ENCODE assay signal across 27 mouse cellular contexts in the genomic region with DNA sequence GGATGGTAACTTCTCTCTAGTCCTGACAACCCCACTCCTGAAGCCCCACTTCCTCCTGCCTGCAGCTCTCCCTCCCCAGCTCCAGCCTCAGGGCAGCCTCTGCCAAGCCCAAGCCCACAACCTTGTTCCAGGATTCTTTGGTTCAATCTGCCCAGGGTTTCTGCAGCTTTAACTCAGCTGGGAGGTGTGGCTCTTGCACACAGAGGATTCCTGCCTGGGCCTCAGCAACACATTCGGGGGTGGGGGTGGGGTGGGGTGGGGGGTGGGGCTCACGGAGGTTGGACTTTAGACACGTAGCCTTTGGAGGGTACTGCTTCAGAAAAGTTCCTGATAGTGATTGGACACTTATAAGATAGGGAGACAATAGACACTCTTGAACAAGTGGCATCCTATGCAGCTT. TPM values are rescaled to one million over a fixed set of nuclear protein-coding genes. Genes with fewer than 3 reads are reported as not detected.
DNase-seq lines count a peak whose midpoint lies in the region; ATAC-seq lines count a peak whose summit lies in the region.
"Had no signal": no experiment of that assay in that cellular context is flagged by ENCODE, and none has a peak within 500 bp of the region (broad histone marks: within the 10 kb centered on the region; RNA-seq: fewer than 3 reads in every experiment).

No protein-coding gene starts in this region.

- no peak for ATAC-seq in midbrain, embryonic 11.5 days (ENCODE audit: low FRiP score)
- ATAC-seq in granulocyte monocyte progenitor cell, adult 5-6 weeks (replicated peaks; ENCODE audit: poor library complexity, severe bottlenecking) = peak; percentile 53
- peak; percentile 37; the same call in 1 of the 2 replicates for ATAC-seq in megakaryocyte progenitor cell, adult 5-6 weeks (replicated peaks; ENCODE audit: poor library complexity)
- ATAC-seq in forebrain, embryonic 15.5 days (replicated peaks) = no peak
- ATAC-seq: activated CD4-positive, CD25-positive, alpha-beta regulatory T cell, adult 4 months; CD4-positive, CD25-positive, alpha-beta regulatory T cell, adult 4 months; forebrain, embryonic 14.5 days had no signal

- WGBS in midbrain, embryonic 10.5 days = 15% methylated on average over 3 of the region's 3 CpGs
- WGBS in midbrain, embryonic 11.5 days = 19% methylated on average over 3 of the region's 3 CpGs
- WGBS in forebrain, embryonic 15.5 days = 15% methylated on average over 3 of the region's 3 CpGs

- H3K9ac ChIP-seq in midbrain, embryonic 11.5 days (ENCODE audit: low read length) = no peak overlapping the region
- H3K9ac ChIP-seq in forebrain, embryonic 15.5 days (replicated peaks) = no peak overlapping the region
- H3K9ac ChIP-seq: embryonic facial prominence, embryonic 12.5 days; embryonic facial prominence, embryonic 15.5 days; hindbrain, embryonic 12.5 days; hindbrain, embryonic 15.5 days had no signal

- DNase-seq in midbrain, embryonic 10.5 days (ENCODE audit: low spot score) = no peak
- DNase-seq in midbrain, embryonic 11.5 days (ENCODE audit: low spot score, missing footprints) = no peak
- DNase-seq in layer of hippocampus, adult 9-10 months (ENCODE audit: low spot score) = no peak
- DNase-seq: adrenal gland, adult 8-10 months; adrenal gland, postnatal 25 days; cerebellum, adult 11-12 months; cerebellum, adult 8-10 months; cerebellum, postnatal 10 days; cerebellum, postnatal 36 days; gastrocnemius, postnatal 10 days; gastrocnemius, postnatal 36 days; heart, adult 11 months had no signal

- no peak overlapping the region for H3K4me3 ChIP-seq in midbrain, embryonic 10.5 days
- no peak overlapping the region for H3K4me3 ChIP-seq in midbrain, embryonic 11.5 days (ENCODE audit: low read depth, low read length)
- no peak overlapping the region for H3K4me3 ChIP-seq in forebrain, embryonic 15.5 days
- H3K4me3 ChIP-seq: embryonic facial prominence, embryonic 12.5 days; embryonic facial prominence, embryonic 15.5 days; hindbrain, embryonic 12.5 days; hindbrain, embryonic 15.5 days had no signal

- H3K27me3 ChIP-seq in midbrain, embryonic 10.5 days (ENCODE audit: low read depth, poor library complexity, severe bottlenecking) = peaks cover 35% of the 10 kb centered on the region
- peaks cover 3% of the 10 kb centered on the region; the same call in 1 of the 2 replicates for H3K27me3 ChIP-seq in midbrain, embryonic 11.5 days (ENCODE audit: control insufficient read depth, insufficient read depth, low read length)
- peaks cover 18% of the 10 kb centered on the region; the same call in 1 of the 2 replicates for H3K27me3 ChIP-seq in forebrain, embryonic 15.5 days

- peaks cover 28% of the 10 kb centered on the region for H3K4me1 ChIP-seq in midbrain, embryonic 10.5 days
- H3K4me1 ChIP-seq in midbrain, embryonic 11.5 days (ENCODE audit: control insufficient read depth, insufficient read depth, low read length) = peaks cover under 1% of the 10 kb centered on the region
- H3K4me1 ChIP-seq in forebrain, embryonic 15.5 days = no peaks in the 10 kb centered on the region

- peaks cover 8% of the 10 kb centered on the region; the same call in 1 of the 2 replicates for H3K9me3 ChIP-seq in midbrain, embryonic 10.5 days (replicated peaks)
- H3K9me3 ChIP-seq in midbrain, embryonic 11.5 days (ENCODE audit: control insufficient read depth, low read length) = no peaks in the 10 kb centered on the region
- no peaks in the 10 kb centered on the region for H3K9me3 ChIP-seq in forebrain, embryonic 15.5 days
- H3K9me3 ChIP-seq: embryonic facial prominence, embryonic 12.5 days; hindbrain, embryonic 15.5 days had no signal

- no peak overlapping the region for H3K4me2 ChIP-seq in midbrain, embryonic 11.5 days
- H3K4me2 ChIP-seq in forebrain, embryonic 15.5 days (replicated peaks) = no peak overlapping the region
- H3K4me2 ChIP-seq: embryonic facial prominence, embryonic 12.5 days; embryonic facial prominence, embryonic 15.5 days; heart, embryonic 11.5 days; hindbrain, embryonic 12.5 days; hindbrain, embryonic 15.5 days had no signal

- no peaks in the 10 kb centered on the region for H3K36me3 ChIP-seq in midbrain, embryonic 10.5 days
- H3K36me3 ChIP-seq in midbrain, embryonic 11.5 days (ENCODE audit: control insufficient read depth, insufficient read depth, low read length) = no peaks in the 10 kb centered on the region
- no peaks in the 10 kb centered on the region for H3K36me3 ChIP-seq in forebrain, embryonic 15.5 days
- H3K36me3 ChIP-seq: embryonic facial prominence, embryonic 12.5 days; embryonic facial prominence, embryonic 15.5 days; hindbrain, embryonic 12.5 days; hindbrain, embryonic 15.5 days had no signal

- H3K27ac ChIP-seq in midbrain, embryonic 10.5 days (replicated peaks) = 0 out of 2 replicates have a peak overlapping the region, but pooled peaks have one; percentile 38
- H3K27ac ChIP-seq in midbrain, embryonic 11.5 days (ENCODE audit: low read depth, low read length) = no peak overlapping the region
- H3K27ac ChIP-seq in forebrain, embryonic 15.5 days (replicated peaks) = no peak overlapping the region
- H3K27ac ChIP-seq: embryonic facial prominence, embryonic 12.5 days; embryonic facial prominence, embryonic 15.5 days; hindbrain, embryonic 12.5 days; hindbrain, embryonic 15.5 days had no signal

RNA-seq across cellular contexts. Expression of gene Kcng1, which starts 5.5 kb away (rescaled TPM):
- 4.2 and 4.4 TPM in 2 replicates for polyA plus RNA-seq in midbrain, embryonic 10.5 days (2016; fragmentation: Nextera tagmentation; extraction: Ambion mirVana)
- polyA plus RNA-seq in midbrain, embryonic 11.5 days (2014; fragmentation: Nextera tagmentation; extraction: Ambion mirVana) = 1.2 and 1.7 TPM in 2 replicates
- total RNA-seq in granulocyte monocyte progenitor cell, adult 5-6 weeks (2014; fragmentation: Nextera tagmentation) = 3.4 and 4.9 TPM in 2 replicates
- total RNA-seq in granulocyte monocyte progenitor cell, adult 5-6 weeks (2017) = 0.04 and 0.57 TPM in 2 replicates
- total RNA-seq in megakaryocyte progenitor cell, adult 5-6 weeks (2015) = 2.4 and 2.7 TPM in 2 replicates
- total RNA-seq in megakaryocyte progenitor cell, adult 5-6 weeks (2017) = 0.42 and 1.0 TPM in 2 replicates
- polyA plus RNA-seq in forebrain, embryonic 15.5 days (2015; fragmentation: Nextera tagmentation; extraction: Ambion mirVana) = 16.0 and 16.7 TPM in 2 replicates
- total RNA-seq: heart, adult 8-10 months; heart, postnatal 25 days; MEL had no signal
- polyA plus RNA-seq: activated CD4-positive, CD25-positive, alpha-beta regulatory T cell, adult 4 months; C2C12; CD4-positive, CD25-positive, alpha-beta regulatory T cell, adult 4 months had no signal

RNA-seq across cellular contexts. Expression of gene Mocs3, which starts 56.6 kb away (rescaled TPM):
- 6.9 and 7.0 TPM in 2 replicates for polyA plus RNA-seq in midbrain, embryonic 10.5 days (2016; fragmentation: Nextera tagmentation; extraction: Ambion mirVana)
- 8.0 TPM in 2 replicates for polyA plus RNA-seq in midbrain, embryonic 11.5 days (2014; fragmentation: Nextera tagmentation; extraction: Ambion mirVana)
- 4.1 and 6.0 TPM in 2 replicates for total RNA-seq in granulocyte monocyte progenitor cell, adult 5-6 weeks (2014; fragmentation: Nextera tagmentation)
- total RNA-seq in granulocyte monocyte progenitor cell, adult 5-6 weeks (2017) = 3.2 and 3.7 TPM in 2 replicates
- 7.8 and 10.9 TPM in 2 replicates for total RNA-seq in megakaryocyte progenitor cell, adult 5-6 weeks (2015)
- 2.6 TPM in 2 replicates for total RNA-seq in megakaryocyte progenitor cell, adult 5-6 weeks (2017)
- polyA plus RNA-seq in forebrain, embryonic 15.5 days (2015; fragmentation: Nextera tagmentation; extraction: Ambion mirVana) = 10.2 and 10.3 TPM in 2 replicates

RNA-seq across cellular contexts. Expression of gene Dpm1, which starts 56.6 kb away (rescaled TPM):
- 86.0 and 88.9 TPM in 2 replicates for polyA plus RNA-seq in midbrain, embryonic 10.5 days (2016; fragmentation: Nextera tagmentation; extraction: Ambion mirVana)
- polyA plus RNA-seq in midbrain, embryonic 11.5 days (2014; fragmentation: Nextera tagmentation; extraction: Ambion mirVana) = 75.4 and 92.2 TPM in 2 replicates
- 54.1 and 58.0 TPM in 2 replicates for total RNA-seq in granulocyte monocyte progenitor cell, adult 5-6 weeks (2014; fragmentation: Nextera tagmentation)
- 46.7 and 54.9 TPM in 2 replicates for total RNA-seq in granulocyte monocyte progenitor cell, adult 5-6 weeks (2017)
- 68.8 and 70.7 TPM in 2 replicates for total RNA-seq in megakaryocyte progenitor cell, adult 5-6 weeks (2015)
- 68.9 and 69.7 TPM in 2 replicates for total RNA-seq in megakaryocyte progenitor cell, adult 5-6 weeks (2017)
- polyA plus RNA-seq in forebrain, embryonic 15.5 days (2015; fragmentation: Nextera tagmentation; extraction: Ambion mirVana) = 63.2 and 74.5 TPM in 2 replicates

RNA-seq across cellular contexts. Expression of gene Gm20716, which starts 56.8 kb away (rescaled TPM):
- polyA plus RNA-seq in midbrain, embryonic 10.5 days (2016; fragmentation: Nextera tagmentation; extraction: Ambion mirVana) = 17.2 and 18.1 TPM in 2 replicates
- polyA plus RNA-seq in midbrain, embryonic 11.5 days (2014; fragmentation: Nextera tagmentation; extraction: Ambion mirVana) = 23.8 and 24.6 TPM in 2 replicates
- 36.9 and 50.4 TPM in 2 replicates for total RNA-seq in granulocyte monocyte progenitor cell, adult 5-6 weeks (2014; fragmentation: Nextera tagmentation)
- 38.6 and 39.8 TPM in 2 replicates for total RNA-seq in granulocyte monocyte progenitor cell, adult 5-6 weeks (2017)
- total RNA-seq in megakaryocyte progenitor cell, adult 5-6 weeks (2015) = 53.3 and 58.6 TPM in 2 replicates
- 34.5 and 42.4 TPM in 2 replicates for total RNA-seq in megakaryocyte progenitor cell, adult 5-6 weeks (2017)
- polyA plus RNA-seq in forebrain, embryonic 15.5 days (2015; fragmentation: Nextera tagmentation; extraction: Ambion mirVana) = 26.0 and 28.0 TPM in 2 replicates

Comparison
In these comparisons a context has a peak if more than half of its experiments do, and no peak if none do; other contexts are left out.
1. ATAC-seq: peak in granulocyte monocyte progenitor cell, adult 5-6 weeks (single experiment) and megakaryocyte progenitor cell, adult 5-6 weeks (single experiment); none in midbrain, embryonic 11.5 days (single experiment) and forebrain, embryonic 15.5 days (single experiment).